Mouse (Mus musculus): Measurements from ENCODE around the gene Pld4.

Pld4 gene

GRCm38 (mm10) chr12:112737761-112738160 is 22.7 kb upstream of the Pld4 start:
- in situ Hi-C loops (cut with MseI, MboI), result no loop called here

GRCm38 (mm10) chr12:112738281-112739022 is 22.0 kb upstream of the Pld4 start:
- in situ Hi-C loops (cut with MseI, MboI), result no loop called here

- in situ Hi-C loops (cut with MseI, MboI), result no loop called here
Observed at GRCm38 (mm10) chr12:112739023-112739568, 21.4 kb upstream of the Pld4 start.

- in situ Hi-C loops (cut with MseI, MboI), result loop anchor here in 1 of 2 experiments (10.0 kb wide), 1 partner anchor 92 kb away; no protein-coding TSS in a partner anchor
Observed at GRCm38 (mm10) chr12:112742768-112743167, 17.7 kb upstream of the Pld4 start.

GRCm38 (mm10) chr12:112743168-112743975 is 17.1 kb upstream of the Pld4 start:
- in situ Hi-C loops (cut with MseI, MboI), result loop anchor here in 1 of 2 experiments (10.0 kb wide), 1 partner anchor 91 kb away; no protein-coding TSS in a partner anchor

- in situ Hi-C loops (cut with MseI, MboI), result loop anchor here in 1 of 2 experiments (10.0 kb wide), 1 partner anchor 91 kb away; no protein-coding TSS in a partner anchor
Observed at GRCm38 (mm10) chr12:112744211-112744610, 16.2 kb upstream of the Pld4 start.

GRCm38 (mm10) chr12:112744891-112745580 is 15.4 kb upstream of the Pld4 start:
- in situ Hi-C loops (cut with MseI, MboI), result loop anchor here (5.0 to 10.0 kb wide), 2 partner anchors 90 to 97 kb away; no protein-coding TSS in a partner anchor

GRCm38 (mm10) chr12:112745716-112746115 is 14.7 kb upstream of the Pld4 start:
- in situ Hi-C loops (cut with MseI, MboI), result loop anchor here (5.0 to 10.0 kb wide), 2 partner anchors 89 to 97 kb away; no protein-coding TSS in a partner anchor

- in situ Hi-C loops (cut with MseI, MboI), result loop anchor here (5.0 to 10.0 kb wide), 2 partner anchors 88 to 96 kb away; no protein-coding TSS in a partner anchor
Observed at GRCm38 (mm10) chr12:112746461-112746807, 14.0 kb upstream of the Pld4 start.

- in situ Hi-C loops (cut with MseI, MboI), result loop anchor here (5.0 to 10.0 kb wide), 2 partner anchors 88 to 95 kb away; no protein-coding TSS in a partner anchor
Observed at GRCm38 (mm10) chr12:112746808-112747605, 13.4 kb upstream of the Pld4 start.

GRCm38 (mm10) chr12:112747606-112747970 is 12.9 kb upstream of the Pld4 start:
- in situ Hi-C loops (cut with MseI, MboI), result loop anchor here (5.0 to 10.0 kb wide), 2 partner anchors 87 to 95 kb away; no protein-coding TSS in a partner anchor

GRCm38 (mm10) chr12:112750976-112751375 is 9.5 kb upstream of the Pld4 start:
- in situ Hi-C loops (cut with MseI, MboI), result no loop called here

- in situ Hi-C loops (cut with MseI, MboI), result no loop called here
Observed at GRCm38 (mm10) chr12:112752399-112752798, 8.1 kb upstream of the Pld4 start.

GRCm38 (mm10) chr12:112755900-112756299 is 4.6 kb upstream of the Pld4 start:
- in situ Hi-C loops (cut with MseI, MboI), result no loop called here

GRCm38 (mm10) chr12:112757896-112758295 is 2.6 kb upstream of the Pld4 start:
- in situ Hi-C loops (cut with MseI, MboI), result no loop called here

- in situ Hi-C loops (cut with MseI, MboI), result no loop called here
Observed at GRCm38 (mm10) chr12:112759471-112759870, 984 bp upstream of the Pld4 start.

GRCm38 (mm10) chr12:112761411-112761810 is 956 bp downstream of the Pld4 start:
- in situ Hi-C loops (cut with MseI, MboI), result no loop called here

GRCm38 (mm10) chr12:112762018-112762417 is 1.6 kb downstream of the Pld4 start:
- in situ Hi-C loops (cut with MseI, MboI), result no loop called here

GRCm38 (mm10) chr12:112763176-112763575 is 2.7 kb downstream of the Pld4 start:
- in situ Hi-C loops (cut with MseI, MboI), result no loop called here

- in situ Hi-C loops (cut with MseI, MboI), result no loop called here
Observed at GRCm38 (mm10) chr12:112764141-112764540, 3.7 kb downstream of the Pld4 start.

GRCm38 (mm10) chr12:112764991-112765390 is 4.5 kb downstream of the Pld4 start:
- in situ Hi-C loops (cut with MseI, MboI), result no loop called here

All from mouse trophoblast stem cell (cell line).